Mouse (Mus musculus): Measurements from ENCODE around the gene Gcg. TPM values are rescaled to one million over a fixed set of nuclear protein-coding genes. Genes with fewer than 3 reads are reported as not detected.

Gcg gene
- total and polyA plus RNA-seq, 2 experiments from 2014 or later = not detected

- no peak overlapping the region for H3K9ac ChIP-seq (replicated peaks; ENCODE audit: low read depth, low read length)
- DNase-seq (ENCODE audit: low spot score) (no peak), ATAC-seq (ENCODE audit: insufficient read depth, low read depth) (no peak)
- H3K36me3 ChIP-seq (replicated peaks; ENCODE audit: control insufficient read depth, insufficient read depth, low read length) = no peaks in the 10 kb centered on the region
- H3K4me3 ChIP-seq (ENCODE audit: low read depth, low read length) = no peak overlapping the region
- TF ChIP-seq CTCF (IDR thresholded peaks at IDR 0.05; ENCODE audit: low read depth) = no peak
- TF ChIP-seq EP300 (IDR thresholded peaks at IDR 0.05; ENCODE audit: low read depth) = no peak
- no peaks in the 10 kb centered on the region for H3K27me3 ChIP-seq (ENCODE audit: control insufficient read depth, insufficient read depth, low read length)
- no peak overlapping the region for H3K27ac ChIP-seq (ENCODE audit: low read depth)
- 68% methylated on average over 7 of the region's 7 CpGs for WGBS
- H3K9me3 ChIP-seq (replicated peaks; ENCODE audit: control insufficient read depth, low read length) = 0 out of 2 replicates have a peak, but pooled peaks cover 5% of the 10 kb centered on the region
- H3K4me2 ChIP-seq (ENCODE audit: low read depth, low read length) = no peak overlapping the region
- H3K4me1 ChIP-seq (ENCODE audit: control insufficient read depth, insufficient read depth) = no peaks in the 10 kb centered on the region
Measured at GRCm38 (mm10) chr2:62460231-62460710, 23.2 kb downstream of the Gcg start.

GRCm38 (mm10) chr2:62459241-62460174, 23.9 kb downstream of the Gcg start:
- H3K9ac ChIP-seq (replicated peaks; ENCODE audit: low read depth, low read length) = no peak overlapping the region
- H3K27ac ChIP-seq (ENCODE audit: low read depth) = no peak overlapping the region
- DNase-seq (ENCODE audit: low spot score) = peak; percentile 11
- no peak for TF ChIP-seq CTCF (IDR thresholded peaks at IDR 0.05; ENCODE audit: low read depth)
- no peak for TF ChIP-seq EP300 (IDR thresholded peaks at IDR 0.05; ENCODE audit: low read depth)
- whole genome bisulfite sequencing = 54% methylated on average over 18 of the region's 18 CpGs
- H3K27me3 ChIP-seq (ENCODE audit: control insufficient read depth, insufficient read depth, low read length) = no peaks in the 10 kb centered on the region
- no peaks in the 10 kb centered on the region for H3K4me1 ChIP-seq (ENCODE audit: control insufficient read depth, insufficient read depth)
- no peaks in the 10 kb centered on the region for H3K36me3 ChIP-seq (replicated peaks; ENCODE audit: control insufficient read depth, insufficient read depth, low read length)
- H3K9me3 ChIP-seq (replicated peaks; ENCODE audit: control insufficient read depth, low read length) = 0 out of 2 replicates have a peak, but pooled peaks cover 5% of the 10 kb centered on the region
- 0 out of 2 replicates have a peak overlapping the region, but pooled peaks have one; percentile 1 for H3K4me2 ChIP-seq (ENCODE audit: low read depth, low read length)
- ATAC-seq (ENCODE audit: insufficient read depth, low read depth) = no peak; the same call in 1 of the 2 replicates
- H3K4me3 ChIP-seq (ENCODE audit: low read depth, low read length) = no peak overlapping the region

GRCm38 (mm10) chr2:62458070-62458469, 25.4 kb downstream of the Gcg start:
- DNase-seq (ENCODE audit: low spot score) = peak; percentile 52
- WGBS = 36% methylated on average over 9 of the region's 9 CpGs
- ATAC-seq (ENCODE audit: insufficient read depth, low read depth) = no peak

GRCm38 (mm10) chr2:62454991-62455390, 28.5 kb downstream of the Gcg start:
- no peak for TF ChIP-seq CTCF (IDR thresholded peaks at IDR 0.05; ENCODE audit: low read depth)
- no peak for TF ChIP-seq EP300 (IDR thresholded peaks at IDR 0.05; ENCODE audit: low read depth)
- no peaks in the 10 kb centered on the region for H3K9me3 ChIP-seq (replicated peaks; ENCODE audit: control insufficient read depth, low read length)
- DNase-seq (ENCODE audit: low spot score) = no peak
- H3K36me3 ChIP-seq (replicated peaks; ENCODE audit: control insufficient read depth, insufficient read depth, low read length) = no peaks in the 10 kb centered on the region
- no peak overlapping the region for H3K9ac ChIP-seq (replicated peaks; ENCODE audit: low read depth, low read length)
- no peak overlapping the region for H3K4me2 ChIP-seq (ENCODE audit: low read depth, low read length)
- ATAC-seq (ENCODE audit: insufficient read depth, low read depth) = no peak
- H3K27me3 ChIP-seq (ENCODE audit: control insufficient read depth, insufficient read depth, low read length) = no peaks in the 10 kb centered on the region
- H3K27ac ChIP-seq (ENCODE audit: low read depth) = no peak overlapping the region
- no peaks in the 10 kb centered on the region for H3K4me1 ChIP-seq (ENCODE audit: control insufficient read depth, insufficient read depth)
- WGBS = 70% methylated on average over 11 of the region's 11 CpGs
- H3K4me3 ChIP-seq (ENCODE audit: low read depth, low read length) = no peak overlapping the region

More at GRCm38 (mm10) chr2:62458070-62458469, 25.4 kb downstream of the Gcg start:
- Histone ChIP-seq H3K36me3 (replicated peaks; ENCODE audit: control insufficient read depth, insufficient read depth, low read length) (no peaks in the 10 kb centered on the region), H3K27ac (ENCODE audit: low read depth) (no peak overlapping the region), H3K4me3 (ENCODE audit: low read depth, low read length) (no peak overlapping the region), H3K27me3 (ENCODE audit: control insufficient read depth, insufficient read depth, low read length) (no peaks in the 10 kb centered on the region), H3K9ac (replicated peaks; ENCODE audit: low read depth, low read length) (no peak overlapping the region), H3K4me2 (ENCODE audit: low read depth, low read length) (no peak overlapping the region), H3K4me1 (ENCODE audit: control insufficient read depth, insufficient read depth) (no peaks in the 10 kb centered on the region), H3K9me3 (replicated peaks; ENCODE audit: control insufficient read depth, low read length) (0 out of 2 replicates have a peak, but pooled peaks cover 5% of the 10 kb centered on the region)
- TF ChIP-seq CTCF (IDR thresholded peaks at IDR 0.05; ENCODE audit: low read depth) = peak; percentile 61
- TF ChIP-seq EP300 (IDR thresholded peaks at IDR 0.05; ENCODE audit: low read depth) = no peak

GRCm38 (mm10) chr2:62454033-62454432, 29.4 kb downstream of the Gcg start:
- Histone ChIP-seq H3K36me3 (replicated peaks; ENCODE audit: control insufficient read depth, insufficient read depth, low read length) (no peaks in the 10 kb centered on the region), H3K4me2 (ENCODE audit: low read depth, low read length) (no peak overlapping the region), H3K9ac (replicated peaks; ENCODE audit: low read depth, low read length) (no peak overlapping the region), H3K4me1 (ENCODE audit: control insufficient read depth, insufficient read depth) (no peaks in the 10 kb centered on the region), H3K4me3 (ENCODE audit: low read depth, low read length) (no peak overlapping the region), H3K9me3 (replicated peaks; ENCODE audit: control insufficient read depth, low read length) (no peaks in the 10 kb centered on the region), H3K27ac (ENCODE audit: low read depth) (no peak overlapping the region), H3K27me3 (ENCODE audit: control insufficient read depth, insufficient read depth, low read length) (no peaks in the 10 kb centered on the region)
- TF ChIP-seq CTCF (IDR thresholded peaks at IDR 0.05; ENCODE audit: low read depth) (no peak), EP300 (IDR thresholded peaks at IDR 0.05; ENCODE audit: low read depth) (no peak)
- WGBS = 69% methylated on average over 6 of the region's 6 CpGs
- ATAC-seq (ENCODE audit: insufficient read depth, low read depth) (no peak), DNase-seq (ENCODE audit: low spot score) (no peak)

All from heart, postnatal 0 days (tissue).